Mouse (Mus musculus) olfactory bulb, adult 2 months (tissue): Measurements from ENCODE around the gene Smarca4.

Source experiments
- CTCF ChIP-seq: fragments of 200-500 bp; IDR thresholded peaks from 2 replicates; pipeline ENCODE4 v1.5.1; 2012; ENCODE audit warnings: low read depth, mild to moderate bottlenecking, low read length, moderate library complexity; ENCODE audit not compliant: insufficient read depth
- POLR2A ChIP-seq: fragments of 200-500 bp; IDR thresholded peaks from 2 replicates; pipeline ENCODE4 v1.6.1; 2012; ENCODE audit warnings: mild to moderate bottlenecking, low read depth, low read length, moderate library complexity; ENCODE audit not compliant: insufficient read depth

DNA sequence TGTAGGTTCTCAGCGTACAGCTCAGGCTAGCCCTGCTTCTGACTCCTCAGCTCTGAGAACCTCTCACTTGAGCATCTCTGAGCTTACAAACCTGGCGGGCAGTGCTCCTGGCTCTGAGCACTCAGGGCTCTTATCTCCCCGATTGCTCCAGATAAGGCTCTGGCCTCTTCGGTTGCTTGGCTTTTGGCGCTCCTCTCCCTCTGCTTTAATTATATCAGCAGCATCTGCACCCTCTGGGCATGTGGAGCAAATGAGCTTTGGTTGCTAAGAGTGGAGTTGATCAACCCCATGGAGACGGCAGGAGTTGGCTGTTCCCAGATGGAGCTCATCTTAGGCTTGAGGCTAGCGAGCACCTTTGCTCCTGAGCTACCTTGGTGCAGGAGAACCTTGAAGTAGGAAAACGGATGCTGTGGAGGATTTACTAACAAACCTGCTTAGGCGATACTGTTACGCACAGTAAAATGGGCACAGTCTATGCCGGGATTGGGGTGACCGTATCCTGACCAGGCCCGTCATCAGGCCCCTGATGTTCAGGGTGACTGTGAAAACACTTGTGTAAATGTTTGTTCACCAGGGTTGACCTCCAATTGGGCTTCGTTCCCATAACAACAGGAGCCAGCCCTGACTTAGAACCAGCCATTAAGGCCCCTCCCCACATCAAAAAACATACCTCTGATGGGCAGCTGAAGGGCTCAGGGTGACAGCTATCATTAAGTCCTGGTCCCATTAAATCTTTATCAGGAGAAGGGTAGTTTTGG lies 110.4 kb downstream of the Smarca4 start:
- TF ChIP-seq POLR2A (no peak), CTCF (no peak)
